Mouse (Mus musculus): ENCODE measurements around the gene Zic2.
"Not testable (repeated sequence)": the region's sequence is repeated elsewhere in the genome, so short reads cannot be mapped to it uniquely, and the experiment has no call there.

Zic2 gene

DNA sequence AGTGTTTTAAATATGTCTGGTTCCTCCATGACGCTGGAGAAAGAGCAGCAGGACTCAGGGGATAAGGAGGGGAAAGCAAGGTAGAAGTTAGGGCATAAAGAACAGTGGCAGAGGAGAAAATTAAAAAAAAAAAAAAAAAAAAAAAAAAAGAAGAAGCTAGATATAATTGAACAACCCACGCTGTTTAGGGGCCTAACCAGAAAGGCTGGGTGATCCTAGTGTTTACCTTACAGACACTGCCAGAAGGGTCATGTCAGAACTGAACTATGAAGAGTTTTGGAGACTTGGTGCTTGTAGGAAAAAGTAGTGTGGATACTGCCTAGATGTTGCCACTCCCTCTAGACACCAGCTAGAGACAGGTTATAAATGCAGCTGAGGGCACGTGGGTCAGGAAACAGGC, 13.7 kb upstream of the Zic2 start:
- DNase-seq (ENCODE audit: low read depth in 2 of 2, low spot score in 2 of 2), result no peak

DNA sequence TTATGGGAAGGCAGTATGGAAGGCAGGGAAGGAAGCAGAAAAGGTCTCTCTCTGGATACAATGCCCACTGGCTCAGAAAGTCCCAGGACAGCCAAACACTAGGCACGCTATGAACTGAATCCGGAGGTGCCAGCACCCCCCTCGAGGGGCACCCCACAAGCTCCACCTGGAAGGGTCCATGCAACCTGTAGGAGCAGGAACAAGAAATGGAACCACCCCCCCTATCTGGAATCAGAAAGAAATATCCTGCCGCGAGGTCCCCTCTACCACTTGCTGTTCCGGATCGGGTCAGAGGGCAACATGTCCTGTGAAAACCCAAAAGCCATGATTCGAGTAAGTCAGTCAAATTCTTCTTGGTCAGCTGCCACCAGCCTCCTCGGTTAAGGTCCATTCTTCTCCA, 13.3 kb upstream of the Zic2 start:
- DNase-seq (ENCODE audit: low read depth in 2 of 2, low spot score in 2 of 2), result no peak

DNA sequence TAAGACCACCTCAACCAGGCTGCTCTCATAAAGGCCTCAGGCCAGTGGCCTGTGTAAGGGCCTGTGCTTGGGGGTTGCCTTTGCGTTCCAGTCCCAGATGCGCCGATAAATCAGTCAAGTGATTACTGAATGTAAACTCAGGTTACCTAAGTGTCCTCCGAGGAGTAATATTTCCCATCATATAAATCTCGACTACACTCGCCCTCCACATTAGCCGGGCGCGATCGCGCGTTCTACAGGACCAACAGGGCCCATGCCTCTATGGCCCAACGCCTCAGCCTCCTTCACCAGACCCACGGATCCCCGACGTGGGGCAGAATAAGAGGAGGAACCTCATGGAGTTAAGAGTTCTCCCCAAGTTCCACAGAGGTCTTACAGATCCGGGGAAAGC, 12.6 kb upstream of the Zic2 start:
- DNase-seq (ENCODE audit: low read depth in 2 of 2, low spot score in 2 of 2), result no peak

DNA sequence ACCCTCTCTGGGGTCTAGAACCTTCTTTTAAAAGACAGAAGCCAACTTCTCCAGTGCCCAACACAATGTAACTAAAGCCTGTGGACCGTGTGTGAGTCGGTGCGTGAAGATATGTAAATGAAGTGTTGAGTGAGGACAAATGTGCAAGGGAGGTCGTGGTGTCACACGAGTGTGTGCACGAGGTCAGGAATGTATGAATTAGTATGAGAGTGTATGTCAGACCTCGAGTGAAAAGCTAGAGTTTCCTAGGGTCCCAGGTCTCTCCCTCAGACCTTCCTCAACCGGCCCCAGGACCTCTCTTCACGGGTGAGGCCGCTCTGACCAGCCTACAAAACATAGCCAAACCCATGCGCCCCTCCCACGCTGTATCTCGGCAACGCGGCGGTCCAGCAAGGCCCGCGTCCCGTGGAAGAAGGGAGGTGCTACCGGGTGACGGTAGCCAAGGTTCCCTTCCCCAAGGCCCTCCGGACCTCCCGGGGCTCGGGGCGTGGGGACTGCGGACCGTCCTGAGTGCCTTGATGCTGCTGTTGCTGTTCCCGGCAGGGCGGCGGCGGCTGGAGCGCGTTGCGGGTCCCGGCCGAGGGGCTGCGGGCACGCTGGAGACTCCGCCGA, 12.0 kb upstream of the Zic2 start:
- DNase-seq (ENCODE audit: low read depth in 2 of 2, low spot score in 2 of 2), result no peak

DNA sequence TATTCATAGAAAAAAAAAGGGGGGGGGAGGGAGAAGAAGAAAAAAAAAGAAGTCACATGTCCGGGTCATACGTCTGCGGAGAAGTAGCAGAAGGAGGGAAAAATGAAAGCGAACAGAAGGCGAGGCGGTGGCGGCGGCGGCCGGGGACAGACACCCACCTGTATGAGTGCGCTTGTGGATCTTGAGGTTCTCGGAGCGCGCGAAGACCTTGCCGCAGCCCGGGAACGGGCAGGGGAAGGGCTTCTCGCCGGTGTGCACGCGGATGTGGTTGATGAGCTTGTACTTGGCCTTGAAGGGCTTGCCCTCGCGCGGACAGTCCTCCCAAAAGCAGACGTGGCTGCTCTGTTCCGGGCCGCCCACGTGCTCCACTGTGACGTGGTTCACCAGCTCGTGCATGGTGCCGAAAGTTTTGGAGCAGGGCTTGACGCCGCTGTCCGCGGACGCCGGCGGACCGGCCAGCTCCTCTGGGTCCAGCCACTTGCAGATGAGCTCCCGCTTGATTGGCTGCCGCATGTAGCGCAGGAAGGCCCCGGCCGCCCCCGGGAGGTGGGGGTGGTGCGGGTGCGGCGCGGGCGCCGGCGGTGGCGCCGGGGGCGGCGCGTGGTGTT, 11.4 kb upstream of the Zic2 start:
- DNase-seq (ENCODE audit: low read depth in 2 of 2, low spot score in 2 of 2), result not testable (repeated sequence)

DNA sequence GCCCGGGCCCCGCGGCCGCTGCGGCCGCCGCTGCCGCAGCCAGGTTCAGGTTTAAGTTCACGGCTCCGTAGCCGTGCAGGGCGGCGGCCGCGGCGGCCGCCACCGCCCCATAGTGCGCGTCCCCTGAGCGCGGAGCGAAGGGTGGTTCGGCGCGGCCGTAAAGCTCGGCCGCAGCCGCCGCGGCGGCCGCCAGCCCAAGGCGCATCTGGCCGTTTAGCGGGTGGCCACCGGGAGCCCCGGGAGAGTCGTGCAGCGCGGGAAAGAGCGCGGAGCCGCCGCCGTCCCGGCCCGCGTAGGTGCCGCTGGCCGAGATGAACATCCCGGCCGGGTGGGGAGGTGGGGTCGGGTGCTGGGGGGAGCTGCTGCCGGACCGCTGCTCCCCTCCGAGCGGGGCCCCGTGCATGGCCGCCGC, 10.9 kb upstream of the Zic2 start:
- DNase-seq (ENCODE audit: low read depth in 2 of 2, low spot score in 2 of 2), result no peak

DNA sequence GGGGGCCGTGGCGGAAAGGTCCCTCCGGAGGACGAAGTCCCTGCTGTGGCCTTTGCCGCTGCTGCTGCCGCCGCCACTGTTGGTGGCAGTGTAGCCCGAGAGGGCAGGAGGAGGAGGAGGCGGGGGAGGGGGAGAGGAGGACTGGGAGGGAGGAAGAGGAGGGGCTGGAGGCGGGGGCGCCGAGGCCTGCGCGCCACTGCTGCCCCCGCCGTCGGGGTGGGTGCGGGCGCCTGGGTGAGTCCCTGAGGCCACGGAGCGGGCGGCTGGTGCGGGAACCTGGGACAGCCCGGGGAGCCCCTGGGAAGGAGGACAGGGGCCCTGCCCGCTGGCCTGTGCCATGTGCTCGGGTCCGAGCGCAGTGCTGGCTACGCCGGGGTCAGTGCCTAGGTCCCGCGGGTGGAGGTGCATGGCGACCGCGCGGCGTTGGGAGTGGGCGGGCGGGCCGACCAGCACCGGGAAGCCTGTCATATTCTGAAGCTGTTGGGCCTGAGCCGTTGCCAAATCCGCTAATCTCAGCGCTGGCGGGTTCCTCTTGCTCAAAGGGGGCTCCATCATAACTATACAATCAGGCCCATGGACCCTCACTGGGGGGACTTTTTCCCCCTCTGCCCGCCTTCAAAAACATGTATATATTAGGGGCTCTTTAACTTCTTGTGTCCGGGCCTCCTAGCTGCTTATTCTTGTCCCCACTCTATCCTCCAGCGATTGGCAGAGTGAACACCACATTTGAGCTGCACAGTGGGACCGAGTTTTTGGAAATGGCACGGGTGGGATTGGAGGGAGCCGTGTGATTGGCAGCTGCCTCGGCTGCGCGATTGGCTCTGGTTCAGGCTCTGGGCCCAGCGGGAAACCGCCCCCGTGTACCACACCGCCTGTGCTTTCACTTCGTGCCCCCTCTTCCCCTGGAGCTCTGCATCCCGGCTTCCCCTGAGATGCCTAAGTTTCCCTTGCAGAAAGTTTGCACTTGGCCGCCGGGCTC, 10.2 kb upstream of the Zic2 start, which contains the start of gene Zic5:
TSS of gene Zic5 (minus strand) at position 915 of the 979 bp plus-strand sequence.
- no peak for DNase-seq (ENCODE audit: low read depth in 2 of 2, low spot score in 2 of 2)

DNA sequence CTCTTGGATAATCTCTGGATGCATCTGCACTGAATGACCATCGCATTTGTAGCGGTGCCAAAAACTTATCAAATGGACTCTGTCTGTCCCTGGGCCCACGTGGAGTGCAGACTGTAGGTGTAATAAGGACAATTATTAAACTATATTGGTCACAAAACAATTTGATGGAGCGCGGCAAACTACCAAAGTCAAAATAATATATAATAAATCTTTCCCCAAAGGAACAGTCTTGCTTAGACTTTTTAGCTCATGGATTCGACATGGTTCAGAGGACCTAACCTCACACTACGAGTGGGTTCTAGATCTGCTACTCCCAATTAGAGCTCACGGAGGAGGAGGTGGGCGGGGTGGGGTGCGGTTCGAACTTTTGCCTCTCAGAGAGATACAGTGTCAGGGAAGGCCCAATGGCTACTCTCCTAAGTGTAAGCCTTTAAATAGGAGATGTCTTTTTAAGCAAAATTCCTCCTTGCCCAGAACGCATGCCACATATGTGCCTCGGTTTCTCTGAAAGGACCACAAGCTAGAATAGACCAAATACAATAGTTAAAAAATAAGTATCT, 9.2 kb upstream of the Zic2 start:
- no peak for DNase-seq (ENCODE audit: low read depth in 2 of 2, low spot score in 2 of 2)

DNA sequence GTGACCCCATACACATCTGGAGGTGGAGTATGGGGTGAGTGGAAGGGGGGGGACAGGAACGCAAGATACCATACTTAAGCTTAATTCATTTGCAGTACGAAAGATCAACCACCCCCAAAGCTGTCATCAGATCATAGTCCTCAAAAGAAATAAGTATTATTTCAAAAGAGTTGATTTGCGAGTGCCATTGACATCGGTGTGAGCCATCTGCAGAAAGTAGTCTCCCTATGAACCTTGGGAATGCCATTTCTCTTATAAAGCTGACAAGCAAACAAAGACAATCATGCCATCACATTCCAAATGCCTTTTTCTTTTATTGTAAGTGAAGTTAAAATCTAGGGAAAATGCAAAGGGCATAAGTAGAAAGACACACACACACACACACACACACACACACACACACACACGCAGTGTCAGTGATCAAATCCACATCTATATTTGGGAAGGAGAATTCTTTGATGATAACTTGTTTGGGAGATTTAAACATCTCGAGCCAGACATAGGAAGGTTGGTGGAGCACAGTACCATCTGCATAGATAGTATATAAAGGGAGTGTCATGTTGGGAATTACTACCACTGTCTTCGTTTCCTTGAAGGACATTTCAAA, 8.4 kb upstream of the Zic2 start:
- DNase-seq (ENCODE audit: low read depth in 2 of 2, low spot score in 2 of 2), result no peak

DNA sequence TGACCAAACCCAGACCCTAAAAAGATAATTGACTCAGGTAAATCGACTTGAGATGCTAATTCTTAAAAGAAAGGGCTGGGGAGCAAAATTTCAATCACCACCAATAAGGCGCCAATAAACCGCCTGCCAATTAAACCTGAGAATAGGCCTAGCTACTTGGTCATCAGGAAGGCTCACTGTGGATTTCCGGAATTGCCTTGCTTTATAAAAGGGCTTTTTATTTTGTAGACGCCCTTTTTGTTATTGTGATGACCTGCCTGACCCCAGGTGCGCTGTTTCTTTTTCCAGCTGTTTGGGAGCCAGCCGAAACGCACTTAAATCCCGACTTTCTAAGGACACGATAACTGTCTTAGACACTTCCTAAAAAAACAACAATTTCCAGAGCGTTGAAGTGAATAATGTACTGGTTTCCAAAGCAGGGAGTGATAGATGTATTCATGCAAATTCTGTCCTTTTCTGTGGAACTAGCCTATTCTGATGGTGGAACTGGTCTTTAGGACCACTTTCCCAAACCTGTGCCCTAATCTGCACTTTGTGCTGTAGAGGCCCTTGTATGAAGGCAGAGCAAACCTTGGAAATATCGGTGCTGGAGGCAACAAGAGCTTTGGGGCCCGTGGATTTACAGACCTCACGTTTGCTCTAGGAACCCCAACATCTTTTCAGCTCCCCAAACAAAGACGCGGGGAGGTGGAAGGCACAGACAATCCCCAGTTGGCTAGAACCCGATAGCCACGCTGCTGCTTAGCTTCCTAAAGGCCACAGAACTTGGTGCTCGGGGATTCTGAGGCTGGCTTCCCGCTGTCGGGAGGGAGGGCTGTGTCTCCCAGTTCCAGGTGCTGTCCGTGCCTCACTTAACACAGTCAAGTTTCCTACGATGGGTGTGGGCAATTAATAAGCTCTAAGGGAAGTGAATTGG, 7.1 kb upstream of the Zic2 start:
- no peak for DNase-seq (ENCODE audit: low read depth in 2 of 2, low spot score in 2 of 2)

DNA sequence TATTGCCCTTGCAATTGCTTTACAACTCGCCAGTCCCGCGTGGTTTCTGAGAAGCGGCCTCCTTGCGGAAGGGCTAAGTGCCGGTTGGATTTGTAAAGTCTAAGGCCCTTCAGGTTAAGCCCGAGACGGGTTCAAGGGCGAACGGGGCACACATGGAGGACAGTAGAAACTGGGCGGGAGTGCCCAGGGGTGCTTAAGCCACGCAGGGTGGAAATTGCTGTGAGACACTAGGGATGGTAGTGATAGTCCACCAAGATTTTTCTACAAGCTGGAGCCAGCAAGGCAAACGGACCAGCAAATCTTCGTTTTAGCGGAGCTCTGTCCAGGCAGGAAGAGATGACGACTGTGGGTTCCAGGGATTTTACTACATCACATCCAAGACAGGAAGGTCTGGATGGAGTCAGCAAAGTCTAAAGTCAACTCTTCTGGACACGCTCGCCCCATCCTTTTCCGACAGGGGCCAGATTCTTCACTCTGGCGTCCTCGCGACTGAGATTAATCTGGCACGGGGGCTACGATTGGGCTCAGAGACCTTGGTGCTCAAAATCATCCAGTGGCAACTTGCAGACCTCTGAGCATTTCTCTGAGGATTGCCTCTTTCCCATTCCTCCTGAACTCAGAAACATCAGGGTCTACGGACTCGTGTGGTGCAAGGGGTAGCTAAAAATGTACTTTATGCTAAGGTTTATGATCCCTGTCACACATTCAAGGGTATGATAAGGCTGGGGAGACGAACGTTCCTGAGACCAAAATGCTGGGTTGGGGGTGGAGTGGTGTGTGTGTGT, 6.1 kb upstream of the Zic2 start:
- no peak for DNase-seq (ENCODE audit: low read depth in 2 of 2, low spot score in 2 of 2)

DNA sequence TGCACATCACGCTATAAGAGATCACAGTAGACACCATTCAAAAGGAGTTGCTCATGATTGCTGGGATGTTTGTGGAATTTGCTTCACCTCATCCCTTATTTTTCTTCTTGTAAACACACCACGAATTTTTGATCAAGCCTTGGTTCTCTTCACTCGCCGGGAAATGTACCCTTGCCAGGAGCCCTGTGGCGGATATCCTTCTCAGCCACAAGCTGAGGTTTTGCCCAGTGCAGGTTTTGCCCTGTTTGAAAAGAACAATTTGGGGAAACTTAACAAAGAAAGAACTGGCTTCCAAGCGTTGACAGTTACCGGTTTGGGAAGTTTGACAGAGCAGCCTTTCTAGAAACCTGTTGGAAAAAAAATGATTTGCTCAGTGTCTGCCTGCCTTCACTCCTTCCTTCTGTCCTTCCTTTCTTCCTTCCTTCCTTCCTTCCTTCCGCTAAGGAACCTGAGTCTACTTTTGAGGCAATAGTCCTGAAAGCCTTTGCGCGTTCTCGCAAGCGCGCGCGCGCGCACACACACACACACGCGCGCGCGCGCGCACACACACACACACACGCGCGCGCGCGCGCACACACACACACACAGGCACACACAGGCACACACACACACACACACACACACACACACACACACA, 3.7 kb upstream of the Zic2 start:
- no peak for DNase-seq (ENCODE audit: low read depth in 2 of 2, low spot score in 2 of 2)

DNA sequence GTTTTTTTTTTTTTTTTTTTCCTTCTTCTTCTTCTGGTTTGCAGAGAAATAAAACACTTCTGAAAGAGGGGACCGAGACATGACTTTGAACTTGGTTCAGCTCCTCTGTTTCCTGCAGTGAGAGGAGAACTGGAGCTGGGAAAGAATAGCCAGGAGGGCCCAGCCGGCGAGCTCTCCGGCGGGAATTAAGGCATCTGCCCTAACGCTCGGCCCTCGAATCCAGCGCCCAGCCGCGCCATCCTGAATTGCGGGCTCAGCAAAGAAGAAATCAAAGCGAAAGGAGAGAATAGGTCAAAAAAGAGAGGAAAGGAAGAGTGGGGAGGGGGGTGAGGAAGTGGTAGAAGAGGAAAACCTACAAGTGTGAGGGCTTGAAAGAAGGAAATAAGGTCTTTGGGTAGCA, 3.1 kb upstream of the Zic2 start:
- DNase-seq (ENCODE audit: low read depth in 2 of 2, low spot score in 2 of 2), result no peak

DNA sequence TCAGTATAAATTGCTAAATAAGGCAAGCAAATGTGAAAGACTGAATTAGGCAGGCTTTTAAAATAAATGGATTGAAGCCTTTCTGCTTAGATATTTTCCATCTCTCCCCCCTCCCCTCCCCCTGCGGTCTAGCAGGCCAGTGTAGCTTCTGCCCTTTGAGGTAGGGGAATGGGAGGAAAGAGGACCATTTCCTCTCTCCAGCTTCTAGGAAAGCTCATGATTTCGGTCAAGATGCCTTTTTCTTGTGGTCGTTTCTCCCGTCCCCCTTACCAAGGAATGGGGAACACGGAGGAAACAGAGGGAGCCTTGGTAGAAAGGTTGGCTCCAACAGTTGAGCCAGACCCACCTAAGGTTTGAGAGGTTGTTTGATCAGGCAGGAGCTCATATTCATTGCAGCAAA, 2.6 kb upstream of the Zic2 start:
- DNase-seq (ENCODE audit: low read depth in 2 of 2, low spot score in 2 of 2), result no peak

DNA sequence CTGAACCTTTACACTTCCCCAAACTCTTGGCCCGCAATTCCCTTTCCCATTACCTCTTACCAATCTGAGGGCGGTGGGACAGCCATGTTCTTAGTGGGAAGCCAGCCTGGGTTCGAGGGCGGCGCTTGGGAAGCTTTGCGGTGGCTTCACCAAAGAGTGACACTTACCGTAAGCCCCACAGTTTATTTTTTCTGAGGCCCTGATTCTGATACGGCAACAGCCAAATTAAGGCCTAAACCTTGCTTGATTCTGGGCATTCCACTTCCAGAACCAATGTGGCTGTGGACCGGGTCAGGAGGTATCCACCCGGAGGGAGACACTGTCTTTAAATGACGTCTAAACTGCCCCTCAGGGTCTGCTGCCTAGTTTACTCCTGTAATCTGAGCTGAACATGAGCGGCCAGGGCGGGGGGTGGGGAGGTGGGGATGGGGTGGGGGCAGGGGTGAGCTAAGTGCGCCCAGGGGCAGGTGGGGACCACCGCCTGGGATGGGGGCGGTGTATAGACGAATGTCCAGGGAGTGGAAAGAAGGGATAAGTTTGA, 2.0 kb upstream of the Zic2 start:
- no peak for DNase-seq (ENCODE audit: low read depth in 2 of 2, low spot score in 2 of 2)

DNA sequence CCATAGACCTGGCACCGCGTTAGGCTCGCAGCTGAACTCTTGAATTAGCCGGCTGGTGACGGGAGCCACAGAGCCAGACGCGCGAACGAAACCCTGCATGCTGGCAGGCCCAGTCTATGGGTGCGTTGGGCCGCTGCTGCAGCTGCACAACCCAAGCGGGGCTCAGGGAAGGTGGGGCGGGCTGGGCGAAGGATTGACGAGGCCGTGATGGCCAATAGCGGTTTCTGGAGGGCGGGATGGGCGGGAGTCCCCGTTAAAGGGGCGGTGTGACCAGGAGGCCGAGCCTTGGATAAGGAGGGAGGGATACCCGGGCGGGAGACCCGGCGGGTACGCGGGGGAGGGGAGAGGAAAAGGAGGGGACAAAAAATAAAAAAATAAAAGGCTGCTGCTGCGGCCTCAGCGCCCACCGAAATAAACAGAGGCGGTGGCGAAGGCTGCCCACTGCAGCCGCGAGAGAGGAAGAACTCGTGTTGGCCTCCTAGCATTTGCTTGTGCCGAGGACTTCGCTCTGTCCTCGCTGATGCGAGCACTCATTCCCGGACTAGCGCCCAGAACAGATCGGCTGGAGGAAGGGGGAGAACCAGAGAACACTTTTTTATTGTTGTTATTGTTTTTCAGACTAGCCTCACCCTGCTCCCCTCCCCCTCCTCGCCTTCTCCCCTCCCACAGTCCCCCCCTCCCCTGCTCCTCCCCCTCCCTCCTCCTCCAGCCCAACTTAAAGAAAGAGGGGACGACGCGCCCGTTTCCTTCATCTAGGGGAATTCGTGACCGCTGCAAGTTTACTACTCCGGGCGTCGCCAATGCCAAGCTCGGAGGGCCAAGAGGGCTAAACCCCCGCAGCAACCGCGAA, 969 bp upstream of the Zic2 start:
- no peak for DNase-seq (ENCODE audit: low read depth in 2 of 2, low spot score in 2 of 2)

DNA sequence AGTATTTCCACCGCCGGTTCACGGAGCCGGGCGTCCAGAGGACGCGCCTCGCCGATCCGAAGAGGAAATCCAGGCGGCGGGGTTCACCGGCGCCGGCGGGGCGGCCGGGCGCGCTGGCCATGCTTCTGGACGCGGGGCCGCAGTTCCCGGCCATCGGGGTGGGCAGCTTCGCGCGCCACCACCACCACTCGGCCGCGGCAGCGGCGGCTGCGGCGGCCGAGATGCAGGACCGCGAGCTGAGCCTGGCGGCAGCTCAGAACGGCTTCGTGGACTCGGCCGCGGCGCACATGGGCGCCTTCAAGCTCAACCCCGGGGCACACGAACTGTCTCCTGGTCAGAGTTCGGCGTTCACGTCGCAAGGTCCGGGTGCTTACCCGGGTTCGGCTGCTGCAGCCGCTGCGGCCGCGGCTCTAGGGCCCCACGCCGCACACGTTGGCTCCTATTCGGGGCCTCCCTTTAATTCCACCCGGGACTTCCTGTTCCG, 364 bp downstream of the Zic2 start:
- DNase-seq (ENCODE audit: low read depth in 2 of 2, low spot score in 2 of 2), result no peak
